Mouse (Mus musculus) kidney, adult 2 months (tissue): ENCODE results near the gene Pcyt1a. TPM values are rescaled to one million over a fixed set of nuclear protein-coding genes. Genes with fewer than 3 reads are reported as not detected.

Source experiments
- DNase-seq: peaks from one replicate; pipeline ENCODE4 v3.0.0; 2021
- H3K27ac ChIP-seq: fragments of 200-500 bp; 2 replicates; pipeline ENCODE4 v1.5.1; 2012; ENCODE audit warnings: low read depth, low read length, control low read depth, inconsistent platforms; ENCODE audit not compliant: insufficient read depth
- H3K27me3 ChIP-seq: fragments of 200-500 bp; replicated peaks from 2 replicates; pipeline ENCODE4 v1.6.1; 2012; ENCODE audit warnings: mild to moderate bottlenecking, moderate library complexity, low read length, inconsistent platforms; ENCODE audit not compliant: control insufficient read depth, insufficient read depth
- H3K36me3 ChIP-seq: fragments of 200-500 bp; 2 replicates; pipeline ENCODE4 v1.6.1; 2012; ENCODE audit warnings: mild to moderate bottlenecking, moderate library complexity, low read length, inconsistent platforms; ENCODE audit not compliant: control insufficient read depth, insufficient read depth
- H3K4me1 ChIP-seq: fragments of 200-500 bp; 2 replicates; pipeline ENCODE4 v1.6.1; 2011; ENCODE audit warnings: low read length; ENCODE audit not compliant: control insufficient read depth, insufficient read depth
- H3K4me3 ChIP-seq: fragments of 200-500 bp; 2 replicates; pipeline ENCODE4 v1.5.1; 2011; ENCODE audit warnings: mild to moderate bottlenecking, low read depth, low read length, control low read depth; ENCODE audit not compliant: insufficient read depth
- CTCF ChIP-seq: fragments of 200-500 bp; conservative IDR thresholded peaks from 2 replicates; pipeline ENCODE4 v1.5.1; 2011; ENCODE audit warnings: low read depth, mild to moderate bottlenecking, control low read depth, low read length, moderate library complexity, mixed read lengths; ENCODE audit not compliant: insufficient read depth, insufficient read length
- POLR2A ChIP-seq: fragments of 200-500 bp; IDR thresholded peaks from one replicate; pipeline ENCODE4 v1.6.1; 2011; ENCODE audit warnings: low read depth, low read length, control low read depth
- WGBS: fragments of 180-500 bp; shearing (Covaris S2); methylation state at CpG from one replicate; pipeline ENCODE4 v1.1.7; 2018; 5-methylcytosine and 5-hydroxymethylcytosine counted together
- polyA plus RNA-seq: library from polyadenylated mRNA; depleted of rRNA; stranded (reverse); fragments of >200 nt; gene quantifications from 2 replicates; pipeline ENCODE4 v1.2.3, GENCODE M21; 2012

Pcyt1a gene
- polyA plus RNA-seq, 1 experiment = 43.8 TPM

DNA sequence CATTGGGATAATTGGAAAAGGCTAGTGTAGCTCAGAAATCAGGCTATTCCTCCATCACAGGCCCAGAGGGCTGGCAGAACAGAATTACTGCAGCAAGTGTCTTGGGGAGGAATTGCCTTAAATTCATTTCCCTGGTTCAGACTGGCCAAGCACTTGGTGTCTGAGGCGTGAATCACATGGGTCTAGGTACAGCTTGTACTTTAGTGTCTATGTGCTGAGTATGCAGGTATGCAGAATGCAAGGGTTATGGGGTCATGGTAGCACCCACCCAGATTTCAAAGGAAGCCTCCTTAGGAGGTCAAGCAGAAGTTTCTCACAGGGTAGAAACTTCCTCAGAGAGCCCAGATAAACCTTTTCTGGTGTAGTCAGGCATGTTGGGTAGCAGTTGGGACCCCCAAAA lies 14.8 kb downstream of the Pcyt1a start:
- Histone ChIP-seq H3K27me3 (no peaks in the 10 kb centered on the region), H3K4me1 (peaks cover 21% of the 10 kb centered on the region; the same call in 1 of the 2 replicates), H3K4me3 (no peak overlapping the region), H3K27ac (0 out of 2 replicates have a peak overlapping the region, but pooled peaks have one; percentile 14), H3K36me3 (peaks cover 1% of the 10 kb centered on the region; the same call in 1 of the 2 replicates)
- TF ChIP-seq CTCF = no peak
- TF ChIP-seq POLR2A = no peak
- peak; percentile 51 for DNase-seq
- WGBS = 73% methylated on average over 1 of the region's 1 CpGs

DNA sequence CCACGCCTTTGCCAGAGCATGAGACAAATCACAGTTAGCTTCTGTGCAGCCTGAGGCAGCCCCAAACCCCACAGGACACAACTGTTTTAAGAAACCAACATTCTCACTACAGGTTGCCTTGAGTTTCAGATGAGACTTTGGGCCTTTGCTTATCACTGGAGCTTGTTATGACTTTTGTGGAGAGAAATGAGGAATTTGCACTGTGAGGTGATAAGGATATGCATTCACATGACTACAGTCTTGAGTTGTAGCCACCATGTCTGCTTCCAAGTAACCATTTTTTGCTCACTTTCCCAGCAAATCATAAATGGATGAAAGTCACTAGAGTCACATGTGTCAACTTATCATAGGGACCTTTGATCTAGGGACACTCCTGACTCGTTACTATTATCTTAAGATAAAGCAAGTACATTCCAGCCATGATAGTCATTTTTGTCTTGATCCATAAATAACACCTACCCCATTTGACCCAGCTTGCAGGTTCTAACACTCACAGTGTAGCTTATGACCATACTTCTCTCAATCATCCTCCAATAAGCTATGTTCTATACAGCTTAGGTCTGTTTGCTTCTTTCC lies 15.9 kb downstream of the Pcyt1a start:
- DNase-seq = no peak
- Histone ChIP-seq H3K36me3 (peaks cover 1% of the 10 kb centered on the region; the same call in 1 of the 2 replicates), H3K4me1 (peaks cover 17% of the 10 kb centered on the region; the same call in 1 of the 2 replicates), H3K27me3 (no peaks in the 10 kb centered on the region), H3K27ac (no peak overlapping the region), H3K4me3 (no peak overlapping the region)
- 77% methylated on average over 2 of the region's 2 CpGs for WGBS
- TF ChIP-seq POLR2A (no peak), CTCF (no peak)

DNA sequence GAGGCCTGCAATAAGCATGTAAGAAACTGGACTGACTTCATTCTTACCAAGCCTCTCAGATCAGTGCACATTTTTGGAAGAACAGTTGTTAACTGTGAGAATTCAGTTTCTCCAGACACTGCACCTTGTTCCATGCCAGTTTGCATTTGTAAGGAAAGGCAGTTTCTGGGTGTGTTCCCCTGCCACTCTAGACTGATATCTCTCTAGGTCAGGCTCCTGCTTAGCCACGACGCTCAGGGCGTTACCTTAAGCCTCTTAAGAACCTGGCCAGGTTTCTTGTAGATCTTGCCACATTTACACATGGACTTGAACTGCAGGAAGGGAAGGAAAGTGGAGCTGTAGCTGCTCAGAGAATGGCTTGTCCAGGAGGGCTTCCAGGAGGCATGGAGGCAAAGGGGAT lies 18.9 kb downstream of the Pcyt1a start:
- no peak overlapping the region for H3K4me3 ChIP-seq
- H3K27ac ChIP-seq = no peak overlapping the region
- 72% methylated on average over 3 of the region's 3 CpGs for WGBS
- TF ChIP-seq POLR2A (no peak), CTCF (no peak)
- peaks cover 22% of the 10 kb centered on the region; the same call in 1 of the 2 replicates for H3K4me1 ChIP-seq
- DNase-seq = no peak
- no peaks in the 10 kb centered on the region; the same call in 1 of the 2 replicates for H3K36me3 ChIP-seq
- no peaks in the 10 kb centered on the region for H3K27me3 ChIP-seq

DNA sequence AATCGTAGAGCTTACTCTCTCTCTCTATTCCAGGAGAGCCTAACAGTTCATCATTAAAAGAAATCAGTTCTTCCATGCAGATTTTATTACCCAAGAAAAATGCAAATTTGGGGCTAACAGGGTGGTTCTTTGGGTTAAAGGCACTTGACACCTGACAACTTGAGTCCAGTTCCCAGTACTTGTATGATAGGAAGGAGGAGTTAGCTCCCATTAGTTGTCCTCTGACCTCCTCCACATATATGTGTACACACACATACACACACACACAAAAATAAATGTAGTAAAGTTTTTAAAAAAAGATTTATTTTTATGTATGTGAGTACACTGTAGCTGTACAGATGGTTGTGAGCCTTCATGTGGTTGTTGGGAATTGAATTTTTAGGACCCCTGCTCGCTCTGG lies 19.4 kb downstream of the Pcyt1a start:
- H3K27ac ChIP-seq = no peak overlapping the region

DNA sequence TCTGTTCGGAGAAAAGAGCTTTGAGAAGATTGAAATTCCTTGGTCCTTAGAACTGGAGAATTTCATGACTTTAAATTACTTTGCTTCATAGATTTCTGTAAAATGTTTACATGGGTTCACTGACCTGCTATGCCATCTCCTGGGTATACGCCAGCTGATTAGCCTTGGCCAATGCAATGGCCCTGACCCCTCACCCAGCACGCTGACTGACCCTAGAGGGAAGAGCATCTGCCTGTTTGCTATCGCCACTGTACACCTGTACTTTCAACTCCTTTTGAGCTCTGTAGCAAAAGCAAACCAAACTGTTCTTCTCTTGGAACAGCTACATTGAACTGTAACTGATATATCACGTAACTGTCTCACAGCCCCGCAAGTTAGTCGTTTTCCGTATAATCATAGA lies 22.4 kb downstream of the Pcyt1a start:
- Histone ChIP-seq H3K4me3 (no peak overlapping the region), H3K27ac (no peak overlapping the region), H3K4me1 (peaks cover 17% of the 10 kb centered on the region; the same call in 1 of the 2 replicates), H3K36me3 (no peaks in the 10 kb centered on the region; the same call in 1 of the 2 replicates), H3K27me3 (no peaks in the 10 kb centered on the region)
- no peak for TF ChIP-seq POLR2A
- no peak for TF ChIP-seq CTCF
- 91% methylated on average over 8 of the region's 8 CpGs for WGBS
- no peak for DNase-seq

More for the DNA sequence above, 19.4 kb downstream of the Pcyt1a start:
- Histone ChIP-seq H3K4me3 (no peak overlapping the region), H3K27me3 (no peaks in the 10 kb centered on the region), H3K4me1 (peaks cover 22% of the 10 kb centered on the region; the same call in 1 of the 2 replicates), H3K36me3 (no peaks in the 10 kb centered on the region; the same call in 1 of the 2 replicates)
- no peak for DNase-seq
- 88% methylated on average over 2 of the region's 2 CpGs for WGBS
- TF ChIP-seq POLR2A (no peak), CTCF (no peak)

DNA sequence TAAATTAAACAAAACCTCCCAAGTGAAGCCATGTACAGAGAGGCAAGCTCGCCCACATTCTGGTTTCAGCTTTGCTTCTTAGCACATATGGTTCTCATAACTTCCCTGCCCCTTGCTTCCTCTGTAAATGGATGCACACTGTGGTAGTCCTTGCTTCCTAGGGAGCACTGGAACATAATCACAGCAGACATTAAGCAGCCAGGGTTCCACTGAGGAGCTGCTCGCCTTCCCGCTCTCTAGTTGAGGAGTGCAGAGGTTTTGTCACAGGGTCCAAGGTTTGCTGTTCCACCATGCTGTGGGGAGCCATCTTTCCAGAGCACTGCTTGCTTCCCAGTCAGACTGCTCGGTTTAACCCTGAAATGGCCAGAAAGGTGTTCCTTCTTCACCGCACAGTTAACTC lies 23.9 kb downstream of the Pcyt1a start:
- DNase-seq = no peak
- Histone ChIP-seq H3K27me3 (no peaks in the 10 kb centered on the region), H3K36me3 (no peaks in the 10 kb centered on the region; the same call in 1 of the 2 replicates), H3K27ac (no peak overlapping the region), H3K4me3 (no peak overlapping the region), H3K4me1 (peaks cover 15% of the 10 kb centered on the region; the same call in 1 of the 2 replicates)
- 92% methylated on average over 5 of the region's 5 CpGs for WGBS
- TF ChIP-seq CTCF = no peak
- no peak for TF ChIP-seq POLR2A

DNA sequence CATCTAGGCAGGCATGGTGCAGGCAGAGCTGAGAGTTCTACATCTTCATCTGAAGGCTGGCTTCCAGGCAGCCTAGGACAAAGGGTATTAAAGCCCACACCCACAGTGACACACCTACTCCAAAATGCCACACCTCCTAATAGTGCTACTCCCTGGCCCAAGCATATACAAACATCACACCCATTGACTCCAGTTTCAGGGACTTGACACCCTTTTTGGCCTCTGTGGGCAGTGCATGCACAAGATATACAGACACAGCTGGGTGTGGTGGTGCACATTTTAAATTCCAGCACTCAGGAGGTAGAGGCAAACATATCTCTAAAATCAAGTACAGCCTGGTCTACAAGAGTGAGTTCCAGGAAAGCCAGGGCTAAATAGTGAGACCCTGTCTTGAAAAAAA lies 25.4 kb downstream of the Pcyt1a start:
- no peak overlapping the region for H3K27ac ChIP-seq
- H3K36me3 ChIP-seq = no peaks in the 10 kb centered on the region; the same call in 1 of the 2 replicates
- no peak overlapping the region for H3K4me3 ChIP-seq
- no peaks in the 10 kb centered on the region for H3K27me3 ChIP-seq
- DNase-seq = no peak
- no peak for TF ChIP-seq POLR2A
- no peak for TF ChIP-seq CTCF
- peaks cover 11% of the 10 kb centered on the region; the same call in 1 of the 2 replicates for H3K4me1 ChIP-seq
